Mouse (Mus musculus): ENCODE measurements around the gene Cldn14. TPM values are rescaled to one million over a fixed set of nuclear protein-coding genes. Genes with fewer than 3 reads are reported as not detected.
"Not testable (repeated sequence)": the region's sequence is repeated elsewhere in the genome, so short reads cannot be mapped to it uniquely, and the experiment has no call there.

The Cldn14 gene
- 1.7 and 2.4 TPM in 2 replicates for polyA plus RNA-seq (2012; rRNA removed)

- peak in 1 of 2 experiments; percentile 2 for DNase-seq (ENCODE audit: extremely low spot score in 1 of 2, low spot score in 1 of 2)
Measured at GRCm38 (mm10) chr16:94008737-94009136, at the start of gene Cldn14. TSS of gene Cldn14 (minus strand) at chr16:94008837.

- no peak for DNase-seq (ENCODE audit: extremely low spot score in 1 of 2, low spot score in 1 of 2)
Measured at GRCm38 (mm10) chr16:94055576-94055975, 46.9 kb upstream of the Cldn14 start.

GRCm38 (mm10) chr16:94055176-94055575 is 46.5 kb upstream of the Cldn14 start:
- no peak for DNase-seq (ENCODE audit: extremely low spot score in 1 of 2, low spot score in 1 of 2)

DNA sequence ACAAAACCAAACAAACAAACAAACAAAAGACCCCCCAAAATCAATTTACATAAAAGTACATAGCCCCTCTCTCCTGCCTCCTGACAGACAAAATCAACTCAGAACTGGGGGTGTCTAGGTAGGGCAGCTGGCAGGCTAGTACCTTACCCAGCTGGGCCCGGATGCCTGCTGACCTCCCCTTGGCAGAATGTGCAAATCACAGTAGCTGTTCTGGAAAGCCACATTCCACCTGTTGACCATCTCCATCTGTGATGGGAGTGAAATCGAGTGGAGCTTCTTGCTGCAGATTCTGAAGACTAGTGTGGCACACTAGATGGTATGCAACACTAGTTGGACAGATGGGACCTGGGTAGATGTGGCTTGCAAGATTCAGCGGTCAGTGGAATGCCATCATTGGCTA is 41.7 kb upstream of the Cldn14 start:
- no peak for DNase-seq (ENCODE audit: extremely low spot score in 1 of 2, low spot score in 1 of 2)

DNA sequence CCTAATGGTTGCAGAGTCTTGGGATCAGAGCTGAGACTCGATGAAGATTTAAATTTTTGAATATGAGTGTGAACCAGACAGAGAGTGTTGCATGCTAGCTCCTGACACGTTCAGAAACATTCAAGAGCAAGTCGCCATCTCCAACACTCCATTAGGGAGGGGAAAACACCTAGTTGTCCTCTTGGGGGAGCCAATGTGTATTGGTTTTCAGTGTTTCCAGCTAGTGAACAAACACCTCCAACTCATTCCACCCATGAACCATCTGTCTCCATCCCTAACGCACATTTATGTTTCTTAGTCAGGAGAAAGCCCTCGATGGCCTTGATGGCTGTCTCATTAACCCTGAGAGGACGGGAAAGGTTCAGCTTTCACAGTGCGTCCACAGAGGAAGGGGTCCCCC is 36.4 kb upstream of the Cldn14 start:
- DNase-seq (ENCODE audit: extremely low spot score in 1 of 2, low spot score in 1 of 2), result peak; percentile 14 to 57

DNA sequence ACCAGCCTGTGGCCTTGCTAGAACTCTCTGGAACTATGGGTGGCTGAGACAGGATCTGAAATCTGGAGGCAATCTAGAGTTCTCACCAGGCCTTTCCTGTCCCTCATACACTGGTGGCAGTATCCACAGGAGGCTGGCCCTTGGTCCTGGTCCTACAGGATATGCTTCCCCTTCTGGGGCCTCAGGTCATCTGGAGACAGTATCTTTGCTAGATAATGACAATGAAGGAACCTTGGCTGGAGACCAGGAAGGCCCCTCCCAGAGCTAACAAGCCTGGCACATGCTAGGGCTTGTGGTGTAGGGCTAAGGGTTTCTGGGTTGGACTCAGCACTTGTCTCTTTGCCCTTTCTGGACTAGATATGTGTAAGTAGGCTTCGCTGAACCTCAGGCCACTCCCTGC is 35.2 kb upstream of the Cldn14 start:
- DNase-seq (ENCODE audit: extremely low spot score in 1 of 2, low spot score in 1 of 2), result no peak

DNA sequence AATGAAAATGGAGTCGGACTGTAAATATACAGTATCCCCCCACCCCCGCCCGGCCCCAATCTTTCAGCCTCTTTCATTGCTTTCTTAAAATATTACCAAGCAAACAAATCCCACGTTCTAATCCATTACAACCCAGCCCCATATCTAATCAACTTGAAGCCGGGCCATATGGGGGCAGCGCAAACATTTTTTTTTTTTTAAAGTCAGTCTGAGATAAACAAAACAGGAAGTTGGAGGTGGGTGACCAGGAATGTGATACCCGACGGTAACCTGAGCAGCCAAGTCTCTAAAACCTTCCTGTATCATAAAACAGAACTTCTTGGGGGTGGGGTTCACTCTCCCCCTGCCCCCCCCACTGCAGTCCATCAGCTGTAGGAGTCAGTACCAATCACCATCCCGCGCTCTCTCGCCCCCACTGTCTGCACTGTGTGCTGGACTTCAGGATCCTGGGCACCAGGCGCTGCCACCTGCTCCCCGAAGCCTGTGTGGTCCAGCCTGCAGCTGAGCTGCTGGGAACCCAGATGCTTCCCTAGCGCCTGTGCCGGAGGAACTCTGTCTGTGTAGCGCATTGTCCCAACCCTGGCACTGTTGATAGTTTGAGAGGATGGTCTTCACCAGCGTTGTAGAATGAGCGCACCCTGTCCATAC is 32.6 kb upstream of the Cldn14 start:
- DNase-seq (ENCODE audit: extremely low spot score in 1 of 2, low spot score in 1 of 2), result no peak

DNA sequence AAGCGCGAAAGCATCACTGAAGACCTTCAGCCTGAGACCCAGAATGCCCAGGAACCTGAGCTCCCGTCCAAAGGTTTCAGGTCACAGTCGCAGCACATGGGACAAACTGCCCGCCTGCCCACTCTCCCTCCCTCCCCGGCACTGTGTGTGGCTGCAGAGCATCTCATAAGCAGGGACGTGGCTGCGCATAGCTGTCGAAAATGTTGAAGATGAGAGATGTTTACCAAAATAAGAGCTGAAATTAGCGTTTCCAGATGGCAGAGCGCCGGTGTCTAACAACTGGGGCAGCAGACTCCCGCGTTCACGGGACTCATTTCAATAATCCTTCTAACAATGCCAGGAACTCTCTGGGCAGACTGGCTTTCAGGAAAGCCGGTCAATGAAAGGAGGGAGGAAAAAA is 31.8 kb upstream of the Cldn14 start:
- DNase-seq (ENCODE audit: extremely low spot score in 1 of 2, low spot score in 1 of 2), result no peak

DNA sequence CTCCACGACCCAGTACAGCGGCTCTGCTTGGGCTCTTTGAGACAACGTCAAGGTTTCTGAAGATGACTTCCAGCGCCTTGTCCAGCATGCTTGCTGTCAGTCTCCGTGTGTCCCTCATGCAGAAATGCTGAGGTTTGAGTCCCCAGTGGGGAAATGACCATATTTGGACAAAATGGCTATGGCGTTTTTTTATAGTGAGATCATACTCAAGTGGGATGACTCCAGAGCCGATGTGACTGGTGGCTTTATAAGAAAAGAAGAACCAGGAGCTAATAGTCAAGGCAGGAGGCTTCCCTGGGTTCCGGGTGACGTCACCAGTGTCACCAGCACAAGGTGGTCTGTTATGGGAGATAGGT is 30.3 kb upstream of the Cldn14 start:
- DNase-seq (ENCODE audit: extremely low spot score in 1 of 2, low spot score in 1 of 2), result no peak

GRCm38 (mm10) chr16:94038272-94038985 is 29.8 kb upstream of the Cldn14 start:
- peak; percentile 13 to 80 for DNase-seq (ENCODE audit: extremely low spot score in 1 of 2, low spot score in 1 of 2)

DNA sequence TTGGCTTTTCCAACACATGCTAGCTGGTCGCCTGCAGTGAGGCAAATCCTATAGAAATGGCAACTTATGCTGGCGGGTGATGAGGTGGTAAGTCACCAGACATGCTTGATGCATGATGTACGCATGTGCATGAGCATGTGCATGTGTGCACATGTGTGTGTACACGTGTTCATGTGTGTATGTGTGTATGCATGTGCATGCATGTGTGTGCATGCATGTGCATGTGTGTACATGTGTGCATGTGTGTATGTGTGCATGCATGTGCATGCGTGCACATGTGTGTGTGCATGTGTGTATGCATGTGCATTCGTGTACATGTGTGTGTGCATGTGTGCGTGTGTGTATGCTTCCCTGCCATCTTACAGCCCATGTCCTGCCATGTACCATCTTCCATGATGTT is 28.6 kb upstream of the Cldn14 start:
- no peak for DNase-seq (ENCODE audit: extremely low spot score in 1 of 2, low spot score in 1 of 2)

GRCm38 (mm10) chr16:94034152-94034551 is 25.5 kb upstream of the Cldn14 start:
- no peak for DNase-seq (ENCODE audit: extremely low spot score in 1 of 2, low spot score in 1 of 2)

DNA sequence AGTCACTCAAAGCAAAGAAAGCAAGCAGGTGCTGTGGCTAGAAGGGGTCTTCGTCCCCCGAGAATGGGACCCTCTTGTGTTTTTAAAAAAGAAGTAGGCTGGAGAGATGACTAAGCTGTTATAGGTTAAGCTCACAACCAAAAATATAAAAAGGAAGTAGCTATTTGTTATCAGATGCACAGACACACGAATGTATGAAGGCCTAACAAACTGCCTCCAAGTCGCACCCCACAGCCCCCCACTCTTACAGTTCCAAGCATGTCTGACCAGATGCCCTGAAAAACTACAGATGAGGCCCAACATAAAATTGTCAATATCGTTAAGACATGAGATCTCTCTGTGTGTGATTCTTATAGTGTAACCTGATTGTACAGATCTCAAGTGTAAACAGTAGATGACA is 23.6 kb upstream of the Cldn14 start:
- no peak for DNase-seq (ENCODE audit: extremely low spot score in 1 of 2, low spot score in 1 of 2)

DNA sequence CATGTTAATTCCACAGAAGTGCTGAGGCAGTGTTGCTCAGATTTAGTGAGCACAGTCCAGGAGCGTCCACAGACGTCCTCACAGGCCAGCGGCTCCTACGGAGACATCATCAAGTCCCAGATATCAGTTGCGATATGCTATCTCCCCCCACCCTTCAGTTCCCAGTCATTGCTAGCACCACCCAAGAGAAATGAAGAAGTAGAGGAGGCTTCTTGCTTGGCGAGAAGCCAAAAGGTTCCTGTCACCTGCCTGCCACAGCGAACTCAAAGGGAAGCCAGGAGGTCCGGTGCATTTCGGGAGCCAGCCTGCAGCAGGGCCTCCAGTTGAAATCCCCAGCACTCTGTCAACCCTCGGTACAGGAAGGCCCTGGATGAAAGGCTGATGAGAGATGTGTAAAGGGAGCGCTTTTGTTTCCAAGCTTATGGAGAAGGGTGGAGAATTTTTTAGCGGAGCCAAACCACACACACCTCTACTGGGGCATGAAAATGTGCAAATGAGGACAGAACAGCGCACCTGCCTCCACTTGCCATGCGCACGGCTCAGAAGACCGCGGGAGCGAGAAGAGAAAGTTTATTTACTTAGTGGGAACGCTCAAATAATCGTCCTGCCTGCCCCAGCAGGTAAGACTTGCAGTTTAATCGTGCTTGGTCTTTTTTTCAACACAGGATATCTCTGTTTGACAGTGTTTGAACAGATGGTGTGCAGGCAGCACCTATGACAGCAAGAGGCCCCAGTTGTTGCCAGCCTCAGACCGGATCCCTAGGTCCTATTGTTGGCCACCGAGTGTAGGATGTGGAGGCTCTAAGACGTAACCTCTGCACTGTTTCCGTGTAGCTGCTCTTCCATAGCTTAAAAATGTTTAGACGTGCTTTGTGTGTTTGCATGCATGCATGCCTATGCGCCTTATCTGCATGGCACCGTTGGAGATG is 15.0 kb upstream of the Cldn14 start:
- DNase-seq (ENCODE audit: extremely low spot score in 1 of 2, low spot score in 1 of 2), result no peak

GRCm38 (mm10) chr16:94019725-94020124 is 11.1 kb upstream of the Cldn14 start:
- not testable (repeated sequence) for DNase-seq (ENCODE audit: extremely low spot score in 1 of 2, low spot score in 1 of 2)

DNA sequence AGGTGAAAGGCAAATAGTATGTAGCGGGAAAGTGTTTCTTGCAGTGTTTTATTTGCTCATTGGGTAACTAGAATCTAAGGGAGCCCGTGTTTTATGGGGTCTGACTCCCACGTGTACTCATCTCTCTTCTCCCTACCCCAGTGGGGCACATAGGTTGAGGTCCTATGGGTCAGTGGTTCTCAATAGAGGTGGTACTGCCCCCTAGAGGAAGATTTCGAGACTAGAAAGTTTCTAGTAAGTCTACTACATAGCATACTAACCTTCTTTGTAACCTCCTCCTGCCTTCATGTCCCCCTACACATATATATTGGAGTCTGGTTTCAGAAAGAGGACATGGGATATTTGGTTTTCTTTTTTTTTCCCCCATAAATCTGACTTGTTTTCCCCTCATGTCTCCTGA is 9.3 kb upstream of the Cldn14 start:
- no peak for DNase-seq (ENCODE audit: extremely low spot score in 1 of 2, low spot score in 1 of 2)

DNA sequence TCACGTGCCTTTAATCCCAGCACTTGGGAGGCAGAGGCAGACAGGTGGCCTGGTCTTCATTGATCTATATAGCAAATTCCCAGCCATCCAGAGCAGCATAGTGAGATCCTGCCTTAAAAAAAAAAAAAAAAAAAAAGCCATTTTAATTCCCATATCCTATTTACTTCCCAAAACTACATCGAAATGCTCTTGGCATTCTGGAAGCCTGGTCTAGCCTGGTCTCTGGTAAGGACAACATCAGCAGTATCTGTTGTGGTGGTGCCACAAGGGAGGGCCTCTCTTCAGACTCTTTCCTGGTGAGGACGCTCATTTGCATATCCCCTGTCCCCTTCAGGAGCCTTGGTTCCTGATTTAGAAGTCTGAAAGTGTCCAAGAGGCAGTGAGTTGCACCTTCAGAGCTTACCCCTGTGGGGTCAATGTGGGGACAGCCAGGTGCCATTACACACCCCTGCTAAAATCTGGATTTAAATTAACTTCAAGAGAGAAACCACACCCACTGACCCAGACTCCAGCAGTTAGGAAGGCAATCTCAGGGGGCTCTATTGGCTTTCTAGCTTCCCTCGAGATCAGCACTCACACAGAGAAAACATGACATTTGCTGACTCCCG is 6.0 kb upstream of the Cldn14 start:
- DNase-seq (ENCODE audit: extremely low spot score in 1 of 2, low spot score in 1 of 2), result no peak

DNA sequence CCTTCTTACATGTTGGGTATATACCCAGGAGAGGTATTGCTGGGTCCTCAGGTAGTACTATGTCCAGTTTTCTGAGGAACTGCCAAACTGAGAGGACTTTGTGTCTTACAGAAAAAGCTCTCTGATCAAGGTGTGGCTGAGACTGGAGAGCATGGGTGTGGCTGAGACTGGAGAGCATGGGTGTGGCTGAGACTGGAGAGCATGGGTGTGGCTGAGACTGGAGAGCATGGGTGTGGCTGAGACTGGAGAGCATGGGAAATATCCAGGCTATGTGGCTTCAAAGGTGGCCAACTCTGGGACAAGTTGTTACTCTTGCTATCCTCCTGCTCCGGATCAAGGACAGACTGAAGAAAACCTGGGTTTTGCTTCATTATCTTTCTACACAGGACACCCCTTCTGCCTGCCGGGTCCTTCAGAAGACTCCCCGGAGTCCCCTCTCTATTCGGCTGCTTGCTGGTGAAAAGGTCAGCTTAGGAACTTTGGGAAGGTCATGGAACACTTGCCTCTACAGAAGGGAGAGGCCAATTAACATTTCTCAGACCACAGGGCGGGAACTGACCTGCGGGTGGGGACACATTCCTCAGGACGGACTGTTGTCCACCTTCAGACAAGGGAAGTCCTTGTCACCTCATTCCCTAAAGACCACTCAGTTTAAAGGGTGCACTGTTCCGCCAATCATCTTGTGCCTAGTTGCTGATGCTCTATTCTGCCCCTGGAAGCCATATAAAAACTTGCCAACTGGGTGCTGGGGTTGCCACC is 4.9 kb upstream of the Cldn14 start:
- not testable (repeated sequence) for DNase-seq (ENCODE audit: extremely low spot score in 1 of 2, low spot score in 1 of 2)

DNA sequence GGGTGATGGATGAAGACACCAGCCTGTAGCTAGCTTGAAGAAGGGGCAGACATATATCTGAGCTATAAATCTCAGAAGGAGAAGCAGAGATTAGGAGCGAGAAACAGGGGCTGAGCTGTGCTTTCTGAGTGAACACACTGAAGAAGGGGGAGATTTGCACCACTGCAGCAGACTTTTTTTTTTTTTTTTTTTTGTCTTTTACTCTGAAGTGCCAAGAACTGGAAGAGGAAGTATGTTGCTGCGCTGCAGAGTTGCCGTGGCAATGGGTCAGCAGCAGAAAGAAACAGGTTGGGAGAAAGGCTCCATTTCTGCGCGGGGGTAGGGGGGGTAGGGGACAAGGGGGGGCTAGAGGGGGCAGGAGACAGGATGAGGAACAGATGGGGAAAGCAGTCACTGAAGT is 2.6 kb upstream of the Cldn14 start:
- DNase-seq (ENCODE audit: extremely low spot score in 1 of 2, low spot score in 1 of 2), result no peak

DNA sequence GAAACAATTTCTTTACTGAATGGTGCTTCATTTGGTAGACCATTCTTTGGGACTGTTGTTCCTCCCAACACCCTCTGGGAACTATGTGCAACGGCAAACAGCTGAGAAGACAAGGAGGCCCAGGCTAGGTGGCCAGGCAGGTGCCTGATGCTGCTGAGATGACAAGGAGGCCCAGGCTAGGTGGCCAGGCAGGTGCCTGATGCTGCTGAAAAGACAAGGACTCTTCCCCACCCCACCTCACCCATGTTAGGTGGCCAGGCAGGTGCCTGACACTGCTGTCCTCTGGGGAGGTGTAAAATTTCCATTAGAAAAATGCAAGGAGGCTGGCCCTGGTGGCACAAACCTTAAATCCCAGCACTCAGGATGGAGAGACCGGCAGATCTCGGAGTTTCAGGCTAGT is 2.0 kb upstream of the Cldn14 start:
- DNase-seq (ENCODE audit: extremely low spot score in 1 of 2, low spot score in 1 of 2), result no peak

Data from frontal cortex, adult 2 months (tissue).